Mouse (Mus musculus) lung, postnatal 4 days (tissue): ENCODE results near the gene Col8a2.

ENCODE experiments used
- DNase-seq, 2 experiments: peaks; one replicate each; pipeline ENCODE4 v3.0.0; 2021

Gene Col8a2

DNA sequence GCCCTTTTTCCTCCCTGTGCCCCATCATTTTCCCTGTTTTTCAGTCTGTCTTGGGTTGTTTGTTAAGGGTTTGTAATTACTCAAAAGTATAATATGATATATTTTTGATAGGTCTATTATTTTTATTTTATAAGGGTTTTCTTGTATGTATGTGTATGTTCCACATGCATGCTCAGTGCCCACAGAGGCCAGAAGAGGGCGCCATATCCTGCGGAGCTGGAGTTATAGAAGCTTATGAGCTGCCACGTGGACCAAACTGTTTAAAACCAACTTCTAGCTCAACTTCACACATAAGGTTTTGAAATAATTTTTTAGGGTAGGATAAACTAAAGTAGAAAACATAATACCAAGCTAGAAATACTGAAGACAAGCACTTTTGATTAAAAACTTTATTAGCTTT, 45.8 kb downstream of the Col8a2 start:
- DNase-seq: no peak

GRCm38 (mm10) chr4:126339461-126339860, 52.9 kb downstream of the Col8a2 start:
- DNase-seq: no peak

- no peak for DNase-seq
Observed at GRCm38 (mm10) chr4:126343451-126343850, 56.9 kb downstream of the Col8a2 start.

DNA sequence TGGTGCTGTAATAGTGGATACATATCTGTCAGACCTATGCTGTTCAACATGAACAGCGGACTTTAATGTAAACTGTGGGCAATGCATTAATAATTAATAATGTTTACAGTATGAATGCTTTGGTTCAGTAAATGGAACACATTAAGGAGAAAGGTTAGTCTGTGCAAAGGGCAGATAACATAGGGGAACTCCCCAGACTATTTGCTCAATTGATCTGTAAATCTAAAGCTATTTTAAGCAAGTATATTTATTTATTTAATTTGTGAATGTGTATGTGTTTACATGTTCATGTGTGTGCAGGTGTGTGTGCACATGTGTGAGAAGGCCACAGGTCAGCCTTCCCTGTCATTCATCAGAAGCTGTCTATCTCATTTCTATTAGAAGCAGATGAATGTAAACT, 73.5 kb downstream of the Col8a2 start:
- DNase-seq: no peak
